ENCODE assay signal across 30 mouse cellular contexts in genomic region chr13:6330320-6330950, GRCm38 (mm10).
DNase-seq lines count a peak whose midpoint lies in the region; ATAC-seq lines count a peak whose summit lies in the region.
"Had no signal": no experiment of that assay in that cellular context is flagged by ENCODE, and none has a peak within 500 bp of the region (broad histone marks: within the 10 kb centered on the region; RNA-seq: fewer than 3 reads in every experiment).

No protein-coding gene starts in this region.

- no peak overlapping the region for H3K4me2 ChIP-seq in forebrain, embryonic 13.5 days
- no peak overlapping the region for H3K4me2 ChIP-seq in forebrain, embryonic 12.5 days
- no peak overlapping the region for H3K4me2 ChIP-seq in hindbrain, embryonic 16.5 days (ENCODE audit: low read length)
- no peak overlapping the region for H3K4me2 ChIP-seq in hindbrain, embryonic 11.5 days (replicated peaks; ENCODE audit: low read depth, low read length)
- H3K4me2 ChIP-seq in midbrain, embryonic 16.5 days (ENCODE audit: low read length), result no peak overlapping the region
- no peak overlapping the region for H3K4me2 ChIP-seq in midbrain, embryonic 11.5 days
- no peak overlapping the region for H3K4me2 ChIP-seq in forebrain, embryonic 16.5 days (ENCODE audit: low read length)
- H3K4me2 ChIP-seq: embryonic facial prominence, embryonic 13.5 days; heart, embryonic 15.5 days; hindbrain, embryonic 14.5 days; intestine, embryonic 15.5 days; limb, embryonic 15.5 days; liver, embryonic 15.5 days; lung, embryonic 14.5 days; neural tube, embryonic 15.5 days had no signal

- no peak overlapping the region for H3K9ac ChIP-seq in forebrain, embryonic 13.5 days
- H3K9ac ChIP-seq in forebrain, embryonic 12.5 days, result no peak overlapping the region
- H3K9ac ChIP-seq in hindbrain, embryonic 16.5 days (ENCODE audit: low read depth, low read length), result no peak overlapping the region
- no peak overlapping the region for H3K9ac ChIP-seq in hindbrain, embryonic 11.5 days (ENCODE audit: low read depth, low read length)
- no peak overlapping the region for H3K9ac ChIP-seq in midbrain, embryonic 16.5 days (ENCODE audit: low read depth, low read length)
- H3K9ac ChIP-seq in midbrain, embryonic 11.5 days (ENCODE audit: low read length), result no peak overlapping the region
- no peak overlapping the region for H3K9ac ChIP-seq in forebrain, embryonic 16.5 days (replicated peaks; ENCODE audit: low read depth, low read length)
- H3K9ac ChIP-seq: embryonic facial prominence, embryonic 13.5 days; heart, embryonic 15.5 days; hindbrain, embryonic 14.5 days; intestine, embryonic 15.5 days; limb, embryonic 15.5 days; liver, embryonic 15.5 days; lung, embryonic 14.5 days; neural tube, embryonic 15.5 days had no signal

- no peak overlapping the region for H3K27ac ChIP-seq in forebrain, embryonic 13.5 days
- no peak overlapping the region for H3K27ac ChIP-seq in forebrain, embryonic 12.5 days
- no peak overlapping the region for H3K27ac ChIP-seq in hindbrain, embryonic 16.5 days (ENCODE audit: low read depth, low read length)
- no peak overlapping the region for H3K27ac ChIP-seq in hindbrain, embryonic 11.5 days (ENCODE audit: low read depth, low read length)
- no peak overlapping the region for H3K27ac ChIP-seq in midbrain, embryonic 16.5 days (ENCODE audit: low read length)
- H3K27ac ChIP-seq in midbrain, embryonic 11.5 days (ENCODE audit: low read depth, low read length), result no peak overlapping the region
- H3K27ac ChIP-seq in forebrain, embryonic 16.5 days (ENCODE audit: low read length), result no peak overlapping the region
- H3K27ac ChIP-seq: embryonic facial prominence, embryonic 13.5 days; heart, embryonic 10.5 days; heart, embryonic 15.5 days; hindbrain, embryonic 14.5 days; intestine, embryonic 15.5 days; limb, embryonic 10.5 days; limb, embryonic 15.5 days; liver, embryonic 15.5 days; neural tube, embryonic 15.5 days had no signal

- ATAC-seq in forebrain, embryonic 13.5 days, result peak; percentile 66
- ATAC-seq in forebrain, embryonic 12.5 days (ENCODE audit: low FRiP score), result no peak
- peak; percentile 75 for ATAC-seq in hindbrain, embryonic 16.5 days
- ATAC-seq in hindbrain, embryonic 11.5 days (ENCODE audit: low FRiP score), result no peak
- ATAC-seq in midbrain, embryonic 16.5 days, result peak; percentile 66; the same call in 1 of the 2 replicates
- ATAC-seq in midbrain, embryonic 11.5 days (ENCODE audit: low FRiP score), result no peak
- peak; percentile 70 for ATAC-seq in forebrain, embryonic 16.5 days
- ATAC-seq: intestine, embryonic 15.5 days; Patski had no signal

- no peaks in the 10 kb centered on the region for H3K36me3 ChIP-seq in forebrain, embryonic 13.5 days (ENCODE audit: poor library complexity, severe bottlenecking)
- H3K36me3 ChIP-seq in forebrain, embryonic 12.5 days (replicated peaks), result no peaks in the 10 kb centered on the region
- H3K36me3 ChIP-seq in hindbrain, embryonic 16.5 days (ENCODE audit: control insufficient read depth, insufficient read depth, low read length), result no peaks in the 10 kb centered on the region
- H3K36me3 ChIP-seq in hindbrain, embryonic 11.5 days (ENCODE audit: control insufficient read depth, insufficient read depth, low read length), result no peaks in the 10 kb centered on the region
- H3K36me3 ChIP-seq in midbrain, embryonic 16.5 days (ENCODE audit: control insufficient read depth, insufficient read depth, low read length), result no peaks in the 10 kb centered on the region
- no peaks in the 10 kb centered on the region for H3K36me3 ChIP-seq in midbrain, embryonic 11.5 days (ENCODE audit: control insufficient read depth, insufficient read depth, low read length)
- H3K36me3 ChIP-seq in forebrain, embryonic 16.5 days (ENCODE audit: control insufficient read depth, insufficient read depth), result no peaks in the 10 kb centered on the region
- H3K36me3 ChIP-seq: embryonic facial prominence, embryonic 13.5 days; heart, embryonic 10.5 days; heart, embryonic 15.5 days; intestine, embryonic 15.5 days; limb, embryonic 10.5 days; limb, embryonic 15.5 days; liver, embryonic 15.5 days; neural tube, embryonic 15.5 days had no signal

- H3K27me3 ChIP-seq in forebrain, embryonic 13.5 days, result no peaks in the 10 kb centered on the region
- H3K27me3 ChIP-seq in forebrain, embryonic 12.5 days, result no peaks in the 10 kb centered on the region
- no peaks in the 10 kb centered on the region for H3K27me3 ChIP-seq in hindbrain, embryonic 16.5 days (replicated peaks; ENCODE audit: control insufficient read depth, insufficient read depth, low read length)
- no peaks in the 10 kb centered on the region for H3K27me3 ChIP-seq in hindbrain, embryonic 11.5 days (ENCODE audit: control insufficient read depth, insufficient read depth, low read length)
- H3K27me3 ChIP-seq in midbrain, embryonic 16.5 days (ENCODE audit: control insufficient read depth, insufficient read depth, low read depth, low read length), result no peaks in the 10 kb centered on the region
- no peaks in the 10 kb centered on the region for H3K27me3 ChIP-seq in midbrain, embryonic 11.5 days (ENCODE audit: control insufficient read depth, insufficient read depth, low read length)
- no peaks in the 10 kb centered on the region for H3K27me3 ChIP-seq in forebrain, embryonic 16.5 days (replicated peaks; ENCODE audit: control insufficient read depth, insufficient read depth, low read length)
- H3K27me3 ChIP-seq: embryonic facial prominence, embryonic 13.5 days; heart, embryonic 15.5 days; intestine, embryonic 15.5 days; limb, embryonic 15.5 days; liver, embryonic 15.5 days; neural tube, embryonic 15.5 days; Patski had no signal

- no peaks in the 10 kb centered on the region for H3K9me3 ChIP-seq in forebrain, embryonic 13.5 days (replicated peaks)
- no peaks in the 10 kb centered on the region for H3K9me3 ChIP-seq in forebrain, embryonic 12.5 days
- H3K9me3 ChIP-seq in hindbrain, embryonic 16.5 days (ENCODE audit: control insufficient read depth, low read length), result no peaks in the 10 kb centered on the region; the same call in 1 of the 2 replicates
- no peaks in the 10 kb centered on the region for H3K9me3 ChIP-seq in hindbrain, embryonic 11.5 days (ENCODE audit: control insufficient read depth, low read length)
- H3K9me3 ChIP-seq in midbrain, embryonic 16.5 days (replicated peaks; ENCODE audit: control insufficient read depth, low read length, poor library complexity, severe bottlenecking), result no peaks in the 10 kb centered on the region
- no peaks in the 10 kb centered on the region for H3K9me3 ChIP-seq in midbrain, embryonic 11.5 days (ENCODE audit: control insufficient read depth, low read length)
- H3K9me3 ChIP-seq in forebrain, embryonic 16.5 days (ENCODE audit: control insufficient read depth, low read length), result no peaks in the 10 kb centered on the region
- H3K9me3 ChIP-seq: embryonic facial prominence, embryonic 13.5 days; heart, embryonic 10.5 days; heart, embryonic 15.5 days; intestine, embryonic 15.5 days; limb, embryonic 10.5 days; limb, embryonic 15.5 days; liver, embryonic 15.5 days; neural tube, embryonic 15.5 days had no signal

- DNase-seq in hindbrain, embryonic 11.5 days (ENCODE audit: low spot score), result no peak
- no peak for DNase-seq in midbrain, embryonic 11.5 days (ENCODE audit: low spot score, missing footprints)
- DNase-seq: adrenal gland, postnatal 10 days; cerebellum, adult 11 months; cerebellum, adult 9-10 months; gastrocnemius, postnatal 25 days; heart, adult 11 months; kidney, adult 2 months; kidney, postnatal 36 days; lung, embryonic 14.5 days; lung, postnatal 14 days; right cerebral cortex, adult 18-20 months; spleen, adult 18-20 months; thymus, adult 2 months; thymus, postnatal 4 days had no signal

- no peaks in the 10 kb centered on the region for H3K4me1 ChIP-seq in forebrain, embryonic 13.5 days
- no peaks in the 10 kb centered on the region for H3K4me1 ChIP-seq in forebrain, embryonic 12.5 days
- no peaks in the 10 kb centered on the region for H3K4me1 ChIP-seq in hindbrain, embryonic 16.5 days (ENCODE audit: control insufficient read depth, insufficient read depth, low read depth, low read length)
- H3K4me1 ChIP-seq in hindbrain, embryonic 11.5 days (replicated peaks; ENCODE audit: control insufficient read depth, insufficient read depth, low read length), result no peaks in the 10 kb centered on the region
- 0 out of 2 replicates have a peak, but pooled peaks cover 3% of the 10 kb centered on the region for H3K4me1 ChIP-seq in midbrain, embryonic 16.5 days (ENCODE audit: control insufficient read depth, insufficient read depth, low read length)
- H3K4me1 ChIP-seq in midbrain, embryonic 11.5 days (ENCODE audit: control insufficient read depth, insufficient read depth, low read length), result no peaks in the 10 kb centered on the region
- no peaks in the 10 kb centered on the region for H3K4me1 ChIP-seq in forebrain, embryonic 16.5 days (replicated peaks; ENCODE audit: control insufficient read depth, insufficient read depth, low read length)
- H3K4me1 ChIP-seq: embryonic facial prominence, embryonic 13.5 days; heart, embryonic 10.5 days; heart, embryonic 15.5 days; intestine, embryonic 15.5 days; limb, embryonic 10.5 days; limb, embryonic 15.5 days; liver, embryonic 15.5 days; neural tube, embryonic 15.5 days had no signal

- H3K4me3 ChIP-seq in forebrain, embryonic 13.5 days, result no peak overlapping the region
- H3K4me3 ChIP-seq in forebrain, embryonic 12.5 days (replicated peaks), result no peak overlapping the region
- no peak overlapping the region for H3K4me3 ChIP-seq in hindbrain, embryonic 16.5 days (ENCODE audit: low read length)
- H3K4me3 ChIP-seq in hindbrain, embryonic 11.5 days (ENCODE audit: low read depth, low read length), result no peak overlapping the region
- no peak overlapping the region for H3K4me3 ChIP-seq in midbrain, embryonic 16.5 days (ENCODE audit: low read depth, low read length)
- no peak overlapping the region for H3K4me3 ChIP-seq in midbrain, embryonic 11.5 days (ENCODE audit: low read depth, low read length)
- no peak overlapping the region for H3K4me3 ChIP-seq in forebrain, embryonic 16.5 days (replicated peaks; ENCODE audit: low read length)
- H3K4me3 ChIP-seq: embryonic facial prominence, embryonic 13.5 days; heart, embryonic 10.5 days; heart, embryonic 15.5 days; intestine, embryonic 15.5 days; limb, embryonic 10.5 days; limb, embryonic 15.5 days; liver, embryonic 15.5 days; neural tube, embryonic 15.5 days had no signal

- WGBS in forebrain, embryonic 13.5 days, result 88% methylated on average over 3 of the region's 3 CpGs
- WGBS in forebrain, embryonic 12.5 days, result 89% methylated on average over 3 of the region's 3 CpGs
- WGBS in hindbrain, embryonic 16.5 days, result 86% methylated on average over 3 of the region's 3 CpGs
- WGBS in hindbrain, embryonic 11.5 days, result 93% methylated on average over 3 of the region's 3 CpGs
- WGBS in midbrain, embryonic 16.5 days, result 90% methylated on average over 3 of the region's 3 CpGs
- 86% methylated on average over 3 of the region's 3 CpGs for WGBS in midbrain, embryonic 11.5 days
- 90% methylated on average over 3 of the region's 3 CpGs for WGBS in forebrain, embryonic 16.5 days

Comparison
In these comparisons a context has a peak if more than half of its experiments do, and no peak if none do; other contexts are left out.
1. ATAC-seq: peak in forebrain, embryonic 13.5 days (single experiment), hindbrain, embryonic 16.5 days (single experiment), midbrain, embryonic 16.5 days (single experiment) and forebrain, embryonic 16.5 days (single experiment); none in forebrain, embryonic 12.5 days (single experiment), hindbrain, embryonic 11.5 days (single experiment) and midbrain, embryonic 11.5 days (single experiment).